Mouse (Mus musculus): Measurements from ENCODE around the gene Methig1. TPM values are rescaled to one million over a fixed set of nuclear protein-coding genes. Genes with fewer than 3 reads are reported as not detected.

The Methig1 gene
- polyA plus RNA-seq (2012; rRNA removed) = 0.08 TPM in 1 of 2 replicates, not detected in the other

DNA sequence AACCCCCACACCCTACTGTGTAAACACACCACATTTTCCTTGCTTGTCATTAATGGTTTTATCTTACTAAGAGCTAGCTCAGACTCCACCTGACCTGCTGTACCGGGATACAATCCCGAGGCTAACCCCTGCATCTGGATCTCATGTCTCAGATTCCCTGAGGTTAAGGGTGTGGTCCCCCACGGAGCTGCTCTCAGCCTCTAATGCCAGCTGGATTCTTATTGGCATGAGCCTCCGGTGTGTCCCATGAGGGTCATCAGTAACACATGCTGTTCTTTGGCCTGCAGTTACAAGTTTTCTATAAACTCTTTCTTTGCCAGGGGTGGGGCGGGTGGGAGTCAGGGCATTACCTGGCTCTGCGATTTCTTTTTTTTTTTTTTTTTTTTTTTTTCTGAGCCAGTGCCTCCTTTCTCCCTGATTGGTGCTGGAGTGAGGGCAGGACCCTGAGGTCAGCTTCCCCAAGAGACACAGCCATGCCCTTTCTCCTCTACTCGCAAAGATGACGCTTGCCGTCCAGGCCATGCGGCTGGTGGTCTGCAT, at the start of gene Methig1, which contains the start of gene Mettl7a2:
Methig1 (plus strand) TSS at position 439 of the 540 bp plus-strand sequence.
Mettl7a2 (plus strand) TSS at position 490 of the 540 bp plus-strand sequence.

DNA sequence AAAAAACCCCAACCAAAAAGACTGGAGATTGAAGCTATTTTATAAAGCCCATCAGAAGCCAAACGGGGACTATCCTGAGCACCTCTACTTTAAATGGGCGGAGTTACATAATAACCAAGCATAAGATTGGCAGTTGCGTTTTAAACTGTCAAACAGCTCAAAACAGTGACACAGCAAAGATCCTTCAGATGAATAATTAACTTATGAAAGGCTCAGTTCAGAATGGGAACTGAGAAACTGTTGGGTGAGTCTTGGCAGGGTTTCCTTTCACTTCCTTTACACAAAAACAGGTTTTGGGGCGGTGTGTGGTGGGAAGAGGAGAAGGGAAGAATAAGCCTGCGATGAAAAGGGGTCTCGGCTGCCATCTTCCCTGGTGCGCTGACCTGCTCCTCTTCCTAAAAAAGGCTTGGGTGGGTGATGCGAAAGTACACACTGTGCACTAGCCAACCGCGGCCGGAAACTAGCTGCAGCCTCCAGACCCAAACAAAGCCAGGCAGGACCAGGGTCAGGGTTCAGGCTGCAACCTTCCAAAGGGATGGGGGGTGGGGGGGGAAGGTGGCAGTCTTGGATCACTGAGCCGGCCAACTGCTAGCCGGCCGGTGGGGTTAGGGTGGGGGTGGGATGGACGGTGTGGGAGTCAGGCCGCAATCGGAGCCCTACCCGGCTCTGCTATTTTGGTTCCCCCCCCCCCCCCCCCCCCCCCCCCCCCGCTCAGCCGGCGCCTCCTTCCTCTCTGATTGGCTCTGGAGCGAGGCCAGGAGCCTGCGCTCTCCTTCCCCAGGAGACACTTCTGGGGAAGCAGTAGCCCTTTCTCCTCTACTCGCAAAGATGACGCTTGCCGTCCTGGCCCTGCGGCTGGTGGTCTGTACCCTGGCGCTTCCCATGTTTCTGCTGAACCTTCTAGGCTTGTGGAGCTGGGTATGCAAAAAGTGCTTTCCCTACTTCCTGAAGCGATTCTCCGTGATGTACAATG, 48.6 kb upstream of the Methig1 start, which contains the start of gene Mettl7a1:
Mettl7a1 (plus strand) TSS at position 122 of the 973 bp plus-strand sequence.

DNA sequence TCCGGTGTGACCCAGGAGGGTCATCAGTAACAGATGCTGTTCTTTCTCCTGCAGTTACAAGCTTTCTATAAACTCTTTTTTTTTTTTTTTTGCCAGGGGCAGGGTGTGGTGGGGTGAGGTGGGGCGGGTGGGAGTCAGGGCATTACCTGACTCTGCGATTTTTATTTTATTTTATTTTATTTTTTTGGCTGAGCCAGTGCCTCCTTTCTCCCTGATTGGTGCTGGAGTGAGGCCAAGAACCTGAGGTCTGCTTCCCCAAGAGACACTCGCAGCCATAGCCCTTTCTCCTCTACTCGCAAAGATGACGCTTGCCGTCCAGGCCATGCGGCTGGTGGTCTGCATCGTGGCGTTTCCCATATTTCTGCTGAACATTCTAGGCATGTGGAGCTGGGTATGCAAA, 18.3 kb upstream of the Methig1 start, which contains the start of gene Mettl7a3:
Mettl7a3 (plus strand) TSS at position 301 of the 400 bp plus-strand sequence.

DNA sequence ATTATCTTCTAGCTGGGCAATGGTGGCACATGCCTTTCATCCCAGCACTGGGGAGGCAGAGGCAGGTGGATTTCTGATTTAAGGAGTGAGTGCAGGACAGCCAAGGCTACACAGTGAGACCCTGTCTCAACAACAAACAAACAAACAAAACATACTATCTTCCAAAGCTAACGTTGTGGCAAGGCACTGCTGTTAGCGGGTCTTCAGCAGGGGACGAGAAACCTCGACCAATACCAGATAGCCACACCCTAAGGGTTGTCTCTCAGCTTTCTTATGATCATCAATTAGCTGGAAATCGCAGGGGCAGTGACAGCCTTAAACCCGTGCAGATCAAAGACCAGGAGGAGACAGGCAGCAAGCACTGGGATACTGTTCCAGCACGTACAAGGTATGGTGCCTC, 11.3 kb downstream of the Methig1 start, which contains the start of gene Higd1c:
Higd1c (plus strand) TSS at position 301 of the 400 bp plus-strand sequence.

DNA sequence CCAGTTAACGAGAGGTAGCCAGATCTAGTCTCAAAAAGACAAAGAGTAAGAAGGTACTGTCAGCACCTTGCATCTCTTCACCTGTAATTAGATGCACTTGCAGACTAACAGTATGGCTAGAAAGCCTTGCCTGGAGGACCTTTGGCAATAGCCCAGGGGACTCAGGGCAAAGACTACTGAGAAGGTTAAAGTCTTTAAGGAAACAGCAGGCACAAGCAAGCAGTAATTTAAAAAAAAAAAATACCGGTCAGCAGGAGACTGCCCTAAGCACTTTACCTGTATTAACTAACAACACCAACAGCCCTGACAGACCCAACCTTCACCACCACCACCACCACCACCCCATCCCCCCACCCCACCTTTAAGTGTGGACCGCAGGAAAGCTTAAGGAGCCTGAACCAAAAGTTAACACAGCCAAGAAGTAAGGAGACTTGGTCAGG, 68.8 kb downstream of the Methig1 start, which contains the start of gene Gm5475:
Gm5475 (plus strand) TSS at position 390 of the 440 bp plus-strand sequence.

DNA sequence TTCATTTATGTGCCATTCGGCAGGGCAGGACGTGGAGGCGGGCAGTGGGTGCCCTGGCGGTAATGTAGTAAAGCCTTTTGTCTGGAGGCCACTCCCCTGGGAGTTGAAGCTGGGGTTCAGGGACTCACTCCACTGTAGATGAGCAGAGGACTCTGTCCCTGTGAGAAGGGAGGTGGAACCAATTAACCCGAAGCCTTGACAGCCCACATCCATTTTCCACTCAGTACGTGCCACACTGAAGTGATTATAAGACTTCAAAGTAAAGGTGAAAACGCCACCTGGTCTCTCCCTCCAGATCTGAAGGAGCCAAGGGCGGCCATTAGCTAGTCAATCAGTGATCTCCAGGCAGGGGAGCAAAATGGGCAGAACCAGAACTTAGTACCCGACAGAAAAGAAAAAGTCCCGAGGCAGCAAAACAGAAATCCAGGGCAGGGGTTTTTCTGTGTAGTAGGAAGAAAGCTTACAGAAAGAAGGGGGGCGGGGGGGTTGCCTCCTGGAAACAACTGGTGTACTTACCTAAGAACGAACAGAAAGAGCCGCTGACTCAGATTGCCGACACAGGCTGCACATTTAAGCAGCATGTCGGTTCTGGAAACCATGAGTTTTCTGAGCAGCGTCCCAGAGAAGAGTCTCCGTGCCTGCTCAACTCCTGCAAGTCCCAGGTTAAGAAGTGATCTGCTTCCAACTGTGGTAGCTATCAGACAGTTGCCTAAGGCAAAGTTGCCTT, 71.6 kb downstream of the Methig1 start, which contains the start of gene Slc11a2:
Slc11a2 (minus strand) TSS at position 677 of the 727 bp plus-strand sequence.

Other genes with a start within 250 kb of the Methig1 start
- 17.9 and 18.9 TPM in 2 replicates for gene Atf1, start 125.3 kb upstream of the Methig1 start, polyA plus RNA-seq (2012; rRNA removed)
- not detected in 2 replicates for gene Tmprss12, start 72.3 kb upstream of the Methig1 start, polyA plus RNA-seq (2012; rRNA removed)
- 12.4 and 13.8 TPM in 2 replicates for gene Mettl7a1, start 49.0 kb upstream of the Methig1 start, polyA plus RNA-seq (2012; rRNA removed)
- gene Mettl7a3, start 18.2 kb upstream of the Methig1 start, polyA plus RNA-seq (2012; rRNA removed) = 0.11 and 0.30 TPM in 2 replicates
- not detected in 2 replicates for gene Mettl7a2, start 51 bp downstream of the Methig1 start, polyA plus RNA-seq (2012; rRNA removed)
- not detected in 2 replicates for gene Higd1c, start 11.4 kb downstream of the Methig1 start, polyA plus RNA-seq (2012; rRNA removed)
- 0.02 and 0.04 TPM in 2 replicates for gene Gm5475, start 69.0 kb downstream of the Methig1 start, polyA plus RNA-seq (2012; rRNA removed)
- 36.7 and 39.2 TPM in 2 replicates for gene Slc11a2, start 71.9 kb downstream of the Methig1 start, polyA plus RNA-seq (2012; rRNA removed)
- gene Letmd1, start 115.9 kb downstream of the Methig1 start, polyA plus RNA-seq (2012; rRNA removed) = 78.1 and 78.7 TPM in 2 replicates
- gene Csrnp2, start 142.3 kb downstream of the Methig1 start, polyA plus RNA-seq (2012; rRNA removed) = 30.1 and 33.6 TPM in 2 replicates
- gene Tfcp2, start 198.9 kb downstream of the Methig1 start, polyA plus RNA-seq (2012; rRNA removed) = 29.9 and 31.3 TPM in 2 replicates
- gene Pou6f1, start 246.8 kb downstream of the Methig1 start, polyA plus RNA-seq (2012; rRNA removed) = 91.2 and 101 TPM in 2 replicates

Measured in central nervous system, embryonic 14 days (tissue).